Mouse (Mus musculus) C2C12 (cell line): ENCODE data around the gene Ppa2.

Source experiments
- CEBPB ChIP-seq: IDR thresholded peaks from one replicate; pipeline ENCODE4 v1.6.1; 2011; ENCODE audit warnings: low read depth, mild to moderate bottlenecking, control low read depth, moderate library complexity
- CTCF ChIP-seq: IDR thresholded peaks from one replicate; pipeline ENCODE4 v1.5.1; 2011; ENCODE audit not compliant: control insufficient read depth, insufficient read depth, insufficient read length
- MYOD1 ChIP-seq: IDR thresholded peaks from one replicate; pipeline ENCODE4 v1.6.1; 2011; ENCODE audit warnings: low read depth; ENCODE audit not compliant: control insufficient read depth, insufficient read length
- MYOG ChIP-seq: IDR thresholded peaks from one replicate; pipeline ENCODE4 v1.6.1; 2011; ENCODE audit not compliant: control insufficient read depth, insufficient read length; ENCODE audit errors: extremely low read depth

DNA sequence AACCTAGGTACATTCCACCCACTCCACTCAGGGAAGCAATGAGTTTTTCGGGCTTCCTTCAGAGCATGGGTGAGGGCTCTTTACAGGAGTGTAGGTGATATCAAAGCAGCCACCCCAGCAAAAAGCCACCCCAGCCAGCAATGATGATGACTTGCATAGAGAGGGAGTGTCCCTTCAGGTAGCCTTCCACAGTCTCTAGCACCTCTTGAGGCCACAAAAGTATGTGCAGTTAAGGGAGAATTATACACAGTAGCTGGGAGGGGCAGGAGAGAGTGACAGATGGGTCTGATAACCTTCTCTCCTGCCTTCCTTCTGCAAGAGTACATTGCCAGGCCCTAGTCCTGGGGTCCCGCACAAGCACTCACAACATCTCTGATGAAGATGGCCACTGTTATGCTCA lies 38.9 kb downstream of the Ppa2 start:
- no peak for TF ChIP-seq CTCF
- no peak for TF ChIP-seq MYOG
- TF ChIP-seq MYOD1, result no peak
- TF ChIP-seq CEBPB, result no peak
